Mouse (Mus musculus) hindbrain, embryonic 11.5 days (tissue): ENCODE measurements around the gene Ppl. TPM values are rescaled to one million over a fixed set of nuclear protein-coding genes. Genes with fewer than 3 reads are reported as not detected.

ENCODE experiments used
- ATAC-seq: fragments of 200-750 bp; cut with Nextera tagmentation; 2 replicates; pipeline ENCODE4 v1.8.0; 2017; ENCODE audit warnings: mild to moderate bottlenecking, moderate TSS enrichment, moderate library complexity; ENCODE audit not compliant: low FRiP score
- DNase-seq: peaks from one replicate; pipeline ENCODE4 v3.0.0-alpha.2; 2015; ENCODE audit warnings: low spot score
- H3K27ac ChIP-seq: fragments of 300-500 bp; sonication (generic); 2 replicates; pipeline ENCODE4 v1.5.1; 2014; ENCODE audit warnings: mild to moderate bottlenecking, low read depth, low read length
- H3K27me3 ChIP-seq: fragments of 300-500 bp; sonication (generic); 2 replicates; pipeline ENCODE4 v1.6.1; 2014; ENCODE audit warnings: mild to moderate bottlenecking, low read length, moderate library complexity, mixed read lengths; ENCODE audit not compliant: control insufficient read depth, insufficient read depth
- H3K36me3 ChIP-seq: fragments of 300-500 bp; sonication (generic); 2 replicates; pipeline ENCODE4 v1.6.1; 2014; ENCODE audit warnings: mild to moderate bottlenecking, low read length, moderate library complexity, mixed read lengths; ENCODE audit not compliant: control insufficient read depth, insufficient read depth
- H3K4me1 ChIP-seq: fragments of 300-500 bp; sonication (generic); replicated peaks from 2 replicates; pipeline ENCODE4 v1.6.1; 2014; ENCODE audit warnings: low read length, mixed read lengths; ENCODE audit not compliant: control insufficient read depth, insufficient read depth
- H3K4me2 ChIP-seq: fragments of 300-500 bp; sonication (generic); replicated peaks from 2 replicates; pipeline ENCODE4 v1.6.1; 2014; ENCODE audit warnings: mild to moderate bottlenecking, low read depth, low read length
- H3K4me3 ChIP-seq: fragments of 300-500 bp; sonication (generic); 2 replicates; pipeline ENCODE4 v1.5.1; 2014; ENCODE audit warnings: low read depth, low read length
- H3K9ac ChIP-seq: fragments of 300-500 bp; sonication (generic); 2 replicates; pipeline ENCODE4 v1.6.1; 2014; ENCODE audit warnings: low read depth, low read length
- H3K9me3 ChIP-seq: fragments of 300-500 bp; sonication (generic); 2 replicates; pipeline ENCODE4 v1.6.1; 2016; ENCODE audit warnings: low read length; ENCODE audit not compliant: control insufficient read depth
- WGBS: fragments of 180-500 bp; shearing (Covaris S2); extraction: QIAGEN DNeasy Blood & Tissue Kit; methylation state at CpG from one replicate; pipeline ENCODE4 v1.1.7; 2014; 5-methylcytosine and 5-hydroxymethylcytosine counted together
- polyA plus RNA-seq: library from polyadenylated mRNA; unstranded; fragments of >200 nt; fragmentation: Nextera tagmentation; extraction: Ambion mirVana; gene quantifications from 2 replicates; pipeline ENCODE4 v1.2.1, GENCODE M21; 2014

The Ppl gene
- 0.81 and 1.2 TPM in 2 replicates for polyA plus RNA-seq

DNA sequence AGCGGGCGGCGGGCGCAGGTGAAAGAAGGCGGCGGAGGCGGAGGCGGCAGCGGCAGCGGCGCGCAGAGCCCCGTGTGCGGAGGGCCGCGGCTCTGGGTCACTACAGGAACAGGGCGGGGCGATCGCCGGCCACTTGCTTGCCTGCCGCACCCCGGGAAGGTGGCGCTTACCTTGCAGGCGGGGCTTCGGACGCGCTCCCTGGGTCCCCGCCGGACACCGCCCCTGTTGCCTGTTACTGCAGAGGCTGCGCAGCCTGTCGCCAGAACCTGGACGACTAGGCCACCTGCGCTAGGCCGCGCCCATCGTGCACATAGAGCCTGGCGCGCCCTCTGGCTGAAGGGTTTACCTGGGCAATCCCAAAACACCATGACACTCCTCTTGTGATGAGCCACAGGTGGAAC, at the start of gene Ppl:
Gene Ppl (minus strand): TSS at position 21 of the 401 bp plus-strand sequence.
- no peak within 1 kb of the TSS for H3K27ac ChIP-seq
- peaks cover 42% of the 10 kb centered on the region for H3K27me3 ChIP-seq
- 1% methylated on average over 25 of the region's 39 CpGs for WGBS
- peak within 1 kb of the TSS; percentile 30 for H3K4me3 ChIP-seq
- H3K9me3 ChIP-seq = no peaks in the 10 kb centered on the region
- peak within 1 kb of the TSS; percentile 53 for H3K4me2 ChIP-seq
- H3K4me1 ChIP-seq = no peaks in the 10 kb centered on the region
- no peak within 1 kb of the TSS for H3K9ac ChIP-seq
- no peaks in the 10 kb centered on the region for H3K36me3 ChIP-seq
- ATAC-seq (no peak), DNase-seq (no peak)

DNA sequence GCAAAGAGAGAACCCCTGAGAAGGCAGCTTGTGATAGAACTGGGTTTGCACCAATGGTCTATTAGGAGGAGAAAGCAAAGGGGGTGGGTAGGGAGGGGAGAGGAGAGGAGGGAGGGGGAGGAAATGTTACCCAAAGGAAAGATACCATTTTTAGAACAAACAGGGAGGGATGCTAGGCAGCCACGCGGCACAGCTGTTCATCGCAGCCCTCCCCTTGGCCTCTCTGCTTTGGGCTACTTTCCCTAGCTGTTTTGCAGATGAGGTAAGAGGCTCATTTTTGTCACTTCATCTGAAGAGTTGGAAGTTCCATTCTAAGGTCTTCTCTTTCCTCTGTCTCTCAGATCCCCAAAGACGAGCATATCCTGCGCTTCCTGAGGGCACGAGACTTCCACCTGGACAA, 40.4 kb upstream of the Ppl start:
- Histone ChIP-seq H3K27ac (no peak overlapping the region), H3K27me3 (no peaks in the 10 kb centered on the region), H3K9ac (no peak overlapping the region), H3K4me3 (no peak overlapping the region), H3K36me3 (no peaks in the 10 kb centered on the region), H3K4me1 (no peaks in the 10 kb centered on the region), H3K4me2 (no peak overlapping the region), H3K9me3 (no peaks in the 10 kb centered on the region)
- ATAC-seq (no peak), DNase-seq (no peak)
- WGBS = 92% methylated on average over 6 of the region's 6 CpGs

GRCm38 (mm10) chr16:5168829-5169228, 36.6 kb upstream of the Ppl start:
- H3K4me3 ChIP-seq = no peak overlapping the region
- no peak for ATAC-seq
- 81% methylated on average over 5 of the region's 5 CpGs for WGBS
- no peak for DNase-seq
- no peaks in the 10 kb centered on the region for H3K9me3 ChIP-seq
- H3K4me1 ChIP-seq = no peaks in the 10 kb centered on the region
- H3K9ac ChIP-seq = no peak overlapping the region
- no peaks in the 10 kb centered on the region for H3K36me3 ChIP-seq
- H3K27me3 ChIP-seq = no peaks in the 10 kb centered on the region
- H3K4me2 ChIP-seq = no peak overlapping the region
- H3K27ac ChIP-seq = no peak overlapping the region

GRCm38 (mm10) chr16:5168038-5168437, 35.8 kb upstream of the Ppl start:
- Histone ChIP-seq H3K27me3 (no peaks in the 10 kb centered on the region), H3K9ac (no peak overlapping the region), H3K4me3 (no peak overlapping the region), H3K36me3 (no peaks in the 10 kb centered on the region), H3K4me1 (no peaks in the 10 kb centered on the region), H3K4me2 (no peak overlapping the region), H3K9me3 (no peaks in the 10 kb centered on the region), H3K27ac (no peak overlapping the region)
- 80% methylated on average over 2 of the region's 2 CpGs for WGBS
- DNase-seq = no peak
- no peak for ATAC-seq

- Histone ChIP-seq H3K9me3 (no peaks in the 10 kb centered on the region), H3K36me3 (no peaks in the 10 kb centered on the region), H3K9ac (no peak overlapping the region), H3K27me3 (no peaks in the 10 kb centered on the region), H3K4me2 (no peak overlapping the region), H3K27ac (no peak overlapping the region), H3K4me3 (no peak overlapping the region), H3K4me1 (no peaks in the 10 kb centered on the region)
- DNase-seq (no peak), ATAC-seq (no peak)
- WGBS = 70% methylated on average over 6 of the region's 6 CpGs
Measured at GRCm38 (mm10) chr16:5164327-5164726, 32.1 kb upstream of the Ppl start.

- ATAC-seq (no peak), DNase-seq (no peak)
- Histone ChIP-seq H3K27ac (no peak overlapping the region), H3K27me3 (no peaks in the 10 kb centered on the region), H3K4me2 (no peak overlapping the region), H3K4me1 (no peaks in the 10 kb centered on the region), H3K4me3 (no peak overlapping the region), H3K36me3 (no peaks in the 10 kb centered on the region), H3K9ac (no peak overlapping the region), H3K9me3 (no peaks in the 10 kb centered on the region)
- 78% methylated on average over 8 of the region's 8 CpGs for WGBS
Measured at GRCm38 (mm10) chr16:5159248-5159647, 27.0 kb upstream of the Ppl start.

DNA sequence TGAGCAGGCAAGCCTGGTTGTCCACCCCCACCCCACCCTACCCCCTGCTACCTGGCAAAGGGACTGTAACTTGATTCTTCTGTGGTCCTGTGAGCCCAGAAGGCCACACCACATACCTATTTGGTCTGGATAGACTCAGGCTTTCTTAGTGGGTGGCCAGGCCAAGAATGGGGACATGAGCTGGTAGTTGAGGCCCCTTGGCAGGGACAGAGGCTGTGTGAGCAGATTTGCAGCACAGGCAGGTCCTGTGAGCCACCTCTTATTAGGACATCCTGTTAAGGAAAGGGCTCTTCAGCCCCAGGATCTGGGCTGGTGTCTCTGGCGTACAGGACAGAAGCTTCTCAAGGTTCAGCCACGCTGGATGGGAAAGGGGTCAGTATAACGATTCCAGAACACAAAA, 24.9 kb upstream of the Ppl start:
- H3K27ac ChIP-seq = no peak overlapping the region
- H3K9ac ChIP-seq = no peak overlapping the region
- no peak overlapping the region for H3K4me2 ChIP-seq
- 79% methylated on average over 3 of the region's 3 CpGs for WGBS
- H3K4me1 ChIP-seq = no peaks in the 10 kb centered on the region
- no peak overlapping the region for H3K4me3 ChIP-seq
- no peaks in the 10 kb centered on the region for H3K36me3 ChIP-seq
- no peak for DNase-seq
- H3K9me3 ChIP-seq = no peaks in the 10 kb centered on the region
- H3K27me3 ChIP-seq = no peaks in the 10 kb centered on the region
- ATAC-seq = no peak

DNA sequence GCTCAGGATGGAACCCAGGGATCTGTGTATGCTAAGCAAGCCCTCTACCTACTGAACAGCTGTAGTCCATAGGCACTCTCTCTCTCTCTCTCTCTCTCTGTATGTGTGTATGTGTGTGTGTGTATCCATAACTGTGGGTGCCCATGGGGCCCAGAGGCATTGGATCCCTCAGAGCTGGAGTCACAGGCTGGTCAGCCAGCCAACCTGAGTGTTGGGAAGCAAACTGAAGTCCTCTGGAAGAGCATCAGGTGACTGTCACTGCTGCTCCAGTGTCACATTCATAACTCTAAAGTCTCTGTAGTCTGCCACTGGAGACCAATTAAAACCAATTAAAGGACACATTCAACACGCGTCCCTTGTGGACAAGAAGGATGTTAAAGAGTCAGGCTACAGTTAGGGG, 24.3 kb upstream of the Ppl start:
- DNase-seq = no peak
- Histone ChIP-seq H3K27me3 (no peaks in the 10 kb centered on the region), H3K4me2 (no peak overlapping the region), H3K4me3 (no peak overlapping the region), H3K9ac (no peak overlapping the region), H3K4me1 (no peaks in the 10 kb centered on the region), H3K36me3 (no peaks in the 10 kb centered on the region), H3K27ac (no peak overlapping the region), H3K9me3 (no peaks in the 10 kb centered on the region)
- no peak for ATAC-seq
- 59% methylated on average over 2 of the region's 2 CpGs for WGBS

- WGBS = 59% methylated on average over 3 of the region's 3 CpGs
- Histone ChIP-seq H3K36me3 (no peaks in the 10 kb centered on the region), H3K4me1 (no peaks in the 10 kb centered on the region), H3K9ac (no peak overlapping the region), H3K27me3 (no peaks in the 10 kb centered on the region), H3K9me3 (no peaks in the 10 kb centered on the region), H3K4me2 (no peak overlapping the region), H3K27ac (no peak overlapping the region), H3K4me3 (no peak overlapping the region)
- DNase-seq (no peak), ATAC-seq (no peak)
Measured at GRCm38 (mm10) chr16:5155014-5155413, 22.8 kb upstream of the Ppl start.
